Mouse (Mus musculus): ENCODE data around the gene Iscu. TPM values are rescaled to one million over a fixed set of nuclear protein-coding genes. Genes with fewer than 3 reads are reported as not detected.

Gene Iscu
- polyA plus RNA-seq, 1 experiment: 108 TPM

- no peak for TF ChIP-seq CTCF (IDR thresholded peaks at IDR 0.05; ENCODE audit: control insufficient read depth, insufficient read depth, low read length)
- TF ChIP-seq POLR2A (IDR thresholded peaks at IDR 0.05; ENCODE audit: borderline replicate concordance, control insufficient read depth, low read depth, low read length): no peak
- WGBS: 18% methylated on average over 4 of the region's 4 CpGs
- Histone ChIP-seq H3K27ac (ENCODE audit: control insufficient read depth, insufficient read depth, low read depth, low read length, poor library complexity) (peak overlapping the region; percentile 65), H3K4me1 (ENCODE audit: control insufficient read depth, insufficient read depth, low read length) (peaks cover 5% of the 10 kb centered on the region; the same call in 1 of the 2 replicates), H3K4me3 (replicated peaks; ENCODE audit: control insufficient read depth, low read depth, low read length) (no peak overlapping the region)
Measured at GRCm38 (mm10) chr5:113824228-113824627, 51.7 kb downstream of the Iscu start.

- peak overlapping the region; percentile 4 for H3K4me3 ChIP-seq (replicated peaks; ENCODE audit: control insufficient read depth, low read depth, low read length)
- TF ChIP-seq POLR2A (IDR thresholded peaks at IDR 0.05; ENCODE audit: borderline replicate concordance, control insufficient read depth, low read depth, low read length): no peak
- no peak for TF ChIP-seq CTCF (IDR thresholded peaks at IDR 0.05; ENCODE audit: control insufficient read depth, insufficient read depth, low read length)
- H3K4me1 ChIP-seq (ENCODE audit: control insufficient read depth, insufficient read depth, low read length): peaks cover 5% of the 10 kb centered on the region; the same call in 1 of the 2 replicates
- 28% methylated on average over 7 of the region's 7 CpGs for WGBS
- H3K27ac ChIP-seq (ENCODE audit: control insufficient read depth, insufficient read depth, low read depth, low read length, poor library complexity): peak overlapping the region; percentile 7
Measured at GRCm38 (mm10) chr5:113825558-113825957, 53.0 kb downstream of the Iscu start.

GRCm38 (mm10) chr5:113826619-113827018 lies 54.1 kb downstream of the Iscu start:
- 72% methylated on average over 4 of the region's 4 CpGs for WGBS
- Histone ChIP-seq H3K4me1 (ENCODE audit: control insufficient read depth, insufficient read depth, low read length) (peaks cover 9% of the 10 kb centered on the region; the same call in 1 of the 2 replicates), H3K27ac (ENCODE audit: control insufficient read depth, insufficient read depth, low read depth, low read length, poor library complexity) (no peak overlapping the region; the same call in 1 of the 2 replicates), H3K4me3 (replicated peaks; ENCODE audit: control insufficient read depth, low read depth, low read length) (no peak overlapping the region)
- TF ChIP-seq CTCF (IDR thresholded peaks at IDR 0.05; ENCODE audit: control insufficient read depth, insufficient read depth, low read length) (no peak), POLR2A (IDR thresholded peaks at IDR 0.05; ENCODE audit: borderline replicate concordance, control insufficient read depth, low read depth, low read length) (no peak)

Other genes starting within 250 kb of the Iscu start
- gene Cmklr1, start 122.3 kb upstream of the Iscu start, polyA plus RNA-seq (2011; ENCODE audit: insufficient read depth, insufficient read length, low replicate concordance, missing spikeins): 1.2 and 2.6 TPM in 2 replicates
- gene 1700069L16Rik, start 48.0 kb upstream of the Iscu start, polyA plus RNA-seq (2011; ENCODE audit: insufficient read depth, insufficient read length, low replicate concordance, missing spikeins): not detected in 2 replicates
- gene Ficd, start 36.9 kb upstream of the Iscu start, polyA plus RNA-seq (2011; ENCODE audit: insufficient read depth, insufficient read length, low replicate concordance, missing spikeins): 1.0 and 3.0 TPM in 2 replicates
- 42.7 and 57.4 TPM in 2 replicates for gene Sart3, start 238 bp upstream of the Iscu start, polyA plus RNA-seq (2011; ENCODE audit: insufficient read depth, insufficient read length, low replicate concordance, missing spikeins)
- 1.4 and 1.8 TPM in 2 replicates for gene Tmem119, start 27.8 kb downstream of the Iscu start, polyA plus RNA-seq (2011; ENCODE audit: insufficient read depth, insufficient read length, low replicate concordance, missing spikeins)
- gene Selplg, start 59.9 kb downstream of the Iscu start, polyA plus RNA-seq (2011; ENCODE audit: insufficient read depth, insufficient read length, low replicate concordance, missing spikeins): 48.2 and 146 TPM in 2 replicates
- gene Coro1c, start 136.0 kb downstream of the Iscu start, polyA plus RNA-seq (2011; ENCODE audit: insufficient read depth, insufficient read length, low replicate concordance, missing spikeins): 26.5 and 52.7 TPM in 2 replicates
- gene Ssh1, start 221.1 kb downstream of the Iscu start, polyA plus RNA-seq (2011; ENCODE audit: insufficient read depth, insufficient read length, low replicate concordance, missing spikeins): 13.0 and 14.4 TPM in 2 replicates
- 1.6 TPM in 1 of 2 replicates, not detected in the other for gene Dao, start 231.0 kb downstream of the Iscu start, polyA plus RNA-seq (2011; ENCODE audit: insufficient read depth, insufficient read length, low replicate concordance, missing spikeins)

Data from bone marrow, adult 2 months (tissue).